Mouse (Mus musculus): ENCODE data around the gene 2810408A11Rik. TPM values are rescaled to one million over a fixed set of nuclear protein-coding genes. Genes with fewer than 3 reads are reported as not detected.

The 2810408A11Rik gene
- polyA plus RNA-seq, 1 experiment from 2014 or later = 5.5 TPM

- Histone ChIP-seq H3K4me2 (ENCODE audit: low read length) (peak overlapping the region; percentile 84), H3K27ac (ENCODE audit: low read depth, low read length) (peak overlapping the region; percentile 45; the same call in 1 of the 2 replicates), H3K4me1 (ENCODE audit: control insufficient read depth, insufficient read depth, low read depth, low read length) (peaks cover 6% of the 10 kb centered on the region), H3K9me3 (ENCODE audit: control insufficient read depth, low read length) (no peaks in the 10 kb centered on the region), H3K36me3 (ENCODE audit: control insufficient read depth, insufficient read depth, low read length) (no peaks in the 10 kb centered on the region), H3K4me3 (ENCODE audit: low read length) (peak overlapping the region; percentile 50), H3K27me3 (replicated peaks; ENCODE audit: control insufficient read depth, insufficient read depth, low read length) (0 out of 2 replicates have a peak, but pooled peaks cover 6% of the 10 kb centered on the region), H3K9ac (ENCODE audit: low read depth, low read length) (peak overlapping the region; percentile 63)
- WGBS = under 1% methylated on average over 18 of the region's 18 CpGs
- peak; percentile 41 for ATAC-seq
Observed at GRCm38 (mm10) chr11:69880506-69880852, 20.3 kb downstream of the 2810408A11Rik start.

GRCm38 (mm10) chr11:69879711-69880110, 21.1 kb downstream of the 2810408A11Rik start:
- WGBS = 56% methylated on average over 15 of the region's 15 CpGs
- Histone ChIP-seq H3K27ac (ENCODE audit: low read depth, low read length) (no peak overlapping the region), H3K9ac (ENCODE audit: low read depth, low read length) (peak overlapping the region; percentile 28; the same call in 1 of the 2 replicates), H3K27me3 (replicated peaks; ENCODE audit: control insufficient read depth, insufficient read depth, low read length) (0 out of 2 replicates have a peak, but pooled peaks cover 6% of the 10 kb centered on the region), H3K9me3 (ENCODE audit: control insufficient read depth, low read length) (no peaks in the 10 kb centered on the region), H3K4me2 (ENCODE audit: low read length) (peak overlapping the region; percentile 84), H3K4me1 (ENCODE audit: control insufficient read depth, insufficient read depth, low read depth, low read length) (peaks cover 6% of the 10 kb centered on the region), H3K4me3 (ENCODE audit: low read length) (peak overlapping the region; percentile 50), H3K36me3 (ENCODE audit: control insufficient read depth, insufficient read depth, low read length) (no peaks in the 10 kb centered on the region)
- no peak for ATAC-seq

GRCm38 (mm10) chr11:69878952-69879351, 21.8 kb downstream of the 2810408A11Rik start:
- H3K4me1 ChIP-seq (ENCODE audit: control insufficient read depth, insufficient read depth, low read depth, low read length) = peaks cover 6% of the 10 kb centered on the region
- H3K27ac ChIP-seq (ENCODE audit: low read depth, low read length) = no peak overlapping the region
- H3K9ac ChIP-seq (ENCODE audit: low read depth, low read length) = no peak overlapping the region
- ATAC-seq = no peak
- H3K27me3 ChIP-seq (replicated peaks; ENCODE audit: control insufficient read depth, insufficient read depth, low read length) = 0 out of 2 replicates have a peak, but pooled peaks cover 6% of the 10 kb centered on the region
- no peaks in the 10 kb centered on the region for H3K9me3 ChIP-seq (ENCODE audit: control insufficient read depth, low read length)
- WGBS = 91% methylated on average over 6 of the region's 6 CpGs
- no peak overlapping the region for H3K4me3 ChIP-seq (ENCODE audit: low read length)
- H3K36me3 ChIP-seq (ENCODE audit: control insufficient read depth, insufficient read depth, low read length) = no peaks in the 10 kb centered on the region
- H3K4me2 ChIP-seq (ENCODE audit: low read length) = no peak overlapping the region; the same call in 1 of the 2 replicates

DNA sequence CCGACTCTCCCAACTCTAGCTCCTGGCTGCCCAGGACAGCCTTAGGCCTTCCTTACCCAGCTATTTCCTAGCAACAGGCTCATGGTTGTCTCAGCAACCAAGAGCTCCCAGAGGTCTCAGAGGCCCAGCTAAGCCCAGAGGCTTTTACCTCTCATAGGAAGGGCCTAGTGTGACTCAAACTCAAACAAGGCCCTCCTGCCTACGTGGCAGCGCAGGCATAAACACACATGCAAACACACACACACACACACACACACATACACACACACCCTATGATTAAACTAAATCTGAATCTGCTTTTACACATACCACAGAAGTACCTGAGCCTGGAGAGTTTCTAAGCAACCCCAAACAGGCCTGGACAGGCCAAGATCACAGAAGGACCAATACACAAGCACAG, 22.4 kb downstream of the 2810408A11Rik start:
- H3K36me3 ChIP-seq (ENCODE audit: control insufficient read depth, insufficient read depth, low read length) = no peaks in the 10 kb centered on the region
- no peak for ATAC-seq
- no peak overlapping the region for H3K27ac ChIP-seq (ENCODE audit: low read depth, low read length)
- no peaks in the 10 kb centered on the region for H3K9me3 ChIP-seq (ENCODE audit: control insufficient read depth, low read length)
- 0 out of 2 replicates have a peak, but pooled peaks cover 6% of the 10 kb centered on the region for H3K27me3 ChIP-seq (replicated peaks; ENCODE audit: control insufficient read depth, insufficient read depth, low read length)
- no peak overlapping the region for H3K4me2 ChIP-seq (ENCODE audit: low read length)
- WGBS = 66% methylated on average over 3 of the region's 3 CpGs
- no peak overlapping the region for H3K4me3 ChIP-seq (ENCODE audit: low read length)
- no peak overlapping the region for H3K9ac ChIP-seq (ENCODE audit: low read depth, low read length)
- H3K4me1 ChIP-seq (ENCODE audit: control insufficient read depth, insufficient read depth, low read depth, low read length) = peaks cover 6% of the 10 kb centered on the region

- Histone ChIP-seq H3K4me2 (ENCODE audit: low read length) (peak within 1 kb of the TSS; percentile 36; the same call in 1 of the 2 replicates), H3K4me1 (ENCODE audit: control insufficient read depth, insufficient read depth, low read depth, low read length) (peaks cover 6% of the 10 kb centered on the region), H3K36me3 (ENCODE audit: control insufficient read depth, insufficient read depth, low read length) (no peaks in the 10 kb centered on the region), H3K27ac (ENCODE audit: low read depth, low read length) (no peak within 1 kb of the TSS), H3K4me3 (ENCODE audit: low read length) (0 out of 2 replicates have a peak within 1 kb of the TSS, but pooled peaks have one; percentile 7), H3K9ac (ENCODE audit: low read depth, low read length) (no peak within 1 kb of the TSS), H3K9me3 (ENCODE audit: control insufficient read depth, low read length) (no peaks in the 10 kb centered on the region), H3K27me3 (replicated peaks; ENCODE audit: control insufficient read depth, insufficient read depth, low read length) (0 out of 2 replicates have a peak, but pooled peaks cover 6% of the 10 kb centered on the region)
- 85% methylated on average over 11 of the region's 11 CpGs for WGBS
- no peak for ATAC-seq
Observed at GRCm38 (mm10) chr11:69877878-69878277, 22.9 kb downstream of the 2810408A11Rik start, which contains the start of gene Tmem95. TSS of gene Tmem95 (minus strand) at chr11:69878018.

GRCm38 (mm10) chr11:69876867-69877266, 23.9 kb downstream of the 2810408A11Rik start:
- Histone ChIP-seq H3K4me1 (ENCODE audit: control insufficient read depth, insufficient read depth, low read depth, low read length) (peaks cover 6% of the 10 kb centered on the region), H3K9me3 (ENCODE audit: control insufficient read depth, low read length) (no peaks in the 10 kb centered on the region), H3K4me2 (ENCODE audit: low read length) (peak overlapping the region; percentile 36; the same call in 1 of the 2 replicates), H3K27me3 (replicated peaks; ENCODE audit: control insufficient read depth, insufficient read depth, low read length) (0 out of 2 replicates have a peak, but pooled peaks cover 5% of the 10 kb centered on the region), H3K4me3 (ENCODE audit: low read length) (0 out of 2 replicates have a peak overlapping the region, but pooled peaks have one; percentile 7), H3K36me3 (ENCODE audit: control insufficient read depth, insufficient read depth, low read length) (no peaks in the 10 kb centered on the region), H3K27ac (ENCODE audit: low read depth, low read length) (no peak overlapping the region), H3K9ac (ENCODE audit: low read depth, low read length) (no peak overlapping the region)
- 0 out of 2 replicates have a peak, but pooled peaks have one; percentile 26 for ATAC-seq
- WGBS = 2% methylated on average over 12 of the region's 12 CpGs

GRCm38 (mm10) chr11:69876186-69876585, 24.6 kb downstream of the 2810408A11Rik start:
- WGBS = 68% methylated on average over 7 of the region's 7 CpGs
- peaks cover 3% of the 10 kb centered on the region for H3K4me1 ChIP-seq (ENCODE audit: control insufficient read depth, insufficient read depth, low read depth, low read length)

DNA sequence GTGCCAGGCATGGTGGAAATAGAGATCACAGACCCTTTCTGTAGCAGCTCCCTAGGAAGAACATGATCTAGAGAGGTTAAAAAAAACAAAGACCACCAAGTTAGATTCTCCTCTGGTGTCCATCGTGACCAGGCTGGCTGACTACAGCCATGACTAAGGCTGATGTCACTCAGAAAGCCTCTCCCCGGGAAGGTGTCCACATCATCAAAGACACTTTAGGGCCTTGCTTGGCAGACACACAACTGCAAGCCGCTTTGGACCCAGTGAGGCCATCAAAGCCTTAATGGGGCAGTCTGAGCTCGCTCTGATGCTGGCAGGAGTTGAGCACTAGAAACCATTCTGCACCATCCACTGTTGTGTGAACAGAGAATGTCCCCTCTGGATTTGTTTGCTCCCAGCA, 28.3 kb downstream of the 2810408A11Rik start:
- no peak for ATAC-seq
- Histone ChIP-seq H3K9ac (ENCODE audit: low read depth, low read length) (no peak overlapping the region), H3K9me3 (ENCODE audit: control insufficient read depth, low read length) (no peaks in the 10 kb centered on the region), H3K4me2 (ENCODE audit: low read length) (no peak overlapping the region), H3K4me3 (ENCODE audit: low read length) (no peak overlapping the region), H3K4me1 (ENCODE audit: control insufficient read depth, insufficient read depth, low read depth, low read length) (peaks cover 3% of the 10 kb centered on the region; the same call in 1 of the 2 replicates), H3K27ac (ENCODE audit: low read depth, low read length) (no peak overlapping the region), H3K36me3 (ENCODE audit: control insufficient read depth, insufficient read depth, low read length) (no peaks in the 10 kb centered on the region), H3K27me3 (replicated peaks; ENCODE audit: control insufficient read depth, insufficient read depth, low read length) (no peaks in the 10 kb centered on the region; the same call in 1 of the 2 replicates)
- 80% methylated on average over 4 of the region's 4 CpGs for WGBS

More at GRCm38 (mm10) chr11:69876186-69876585, 24.6 kb downstream of the 2810408A11Rik start:
- Histone ChIP-seq H3K36me3 (ENCODE audit: control insufficient read depth, insufficient read depth, low read length) (no peaks in the 10 kb centered on the region), H3K27me3 (replicated peaks; ENCODE audit: control insufficient read depth, insufficient read depth, low read length) (0 out of 2 replicates have a peak, but pooled peaks cover 3% of the 10 kb centered on the region), H3K4me2 (ENCODE audit: low read length) (no peak overlapping the region), H3K9ac (ENCODE audit: low read depth, low read length) (no peak overlapping the region), H3K4me3 (ENCODE audit: low read length) (no peak overlapping the region), H3K27ac (ENCODE audit: low read depth, low read length) (no peak overlapping the region), H3K9me3 (ENCODE audit: control insufficient read depth, low read length) (no peaks in the 10 kb centered on the region)
- ATAC-seq = no peak

- Histone ChIP-seq H3K9me3 (ENCODE audit: control insufficient read depth, low read length) (no peaks in the 10 kb centered on the region), H3K4me3 (ENCODE audit: low read length) (no peak overlapping the region), H3K27ac (ENCODE audit: low read depth, low read length) (no peak overlapping the region), H3K4me1 (ENCODE audit: control insufficient read depth, insufficient read depth, low read depth, low read length) (no peaks in the 10 kb centered on the region), H3K36me3 (ENCODE audit: control insufficient read depth, insufficient read depth, low read length) (no peaks in the 10 kb centered on the region), H3K4me2 (ENCODE audit: low read length) (no peak overlapping the region), H3K9ac (ENCODE audit: low read depth, low read length) (no peak overlapping the region), H3K27me3 (replicated peaks; ENCODE audit: control insufficient read depth, insufficient read depth, low read length) (no peaks in the 10 kb centered on the region; the same call in 1 of the 2 replicates)
- no peak for ATAC-seq
- 92% methylated on average over 7 of the region's 7 CpGs for WGBS
Observed at GRCm38 (mm10) chr11:69871822-69872221, 29.0 kb downstream of the 2810408A11Rik start.

All from hindbrain, embryonic 16.5 days (tissue).